Mouse (Mus musculus): ENCODE measurements at regions not wholly inside any gene's neighbourhood (a gene's known extent, or its start where the extent isn't known, plus 50 kb on each side); places are given as distances from the start of the nearest gene placed in this dataset.
A peak's percentile ranks its signal among the peaks of the same experiment; 100 is the strongest.

DNA sequence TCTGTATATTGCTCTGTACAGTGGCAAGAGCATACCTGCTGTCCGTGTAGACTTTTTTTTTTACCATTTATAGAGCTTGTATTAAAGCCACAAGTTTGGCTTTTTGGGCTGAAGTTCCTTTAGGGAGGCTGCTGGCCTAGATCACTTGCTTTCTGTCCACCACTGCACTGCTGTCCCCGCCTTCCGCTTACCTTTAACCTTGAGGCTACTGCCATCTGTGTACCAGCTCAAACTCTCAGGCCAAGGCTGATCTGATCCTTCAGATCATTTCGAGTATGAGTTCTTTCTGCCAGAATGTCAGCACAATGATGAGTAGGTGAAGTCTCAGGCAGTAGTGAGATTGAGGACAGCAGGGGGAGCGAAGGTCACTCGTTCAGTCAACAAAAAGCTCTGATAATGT lies 288.5 kb downstream of the Gm21865 start:
- DNase-seq: peak; percentile 65
